Mouse (Mus musculus) yolk sac, embryonic 10.5 days (tissue): Measurements from ENCODE around the gene Olfr688.

Experiments used
- DNase-seq: peaks from one replicate; pipeline ENCODE4 v3.0.0-alpha.2; 2017; ENCODE audit warnings: low spot score

The Olfr688 gene

DNA sequence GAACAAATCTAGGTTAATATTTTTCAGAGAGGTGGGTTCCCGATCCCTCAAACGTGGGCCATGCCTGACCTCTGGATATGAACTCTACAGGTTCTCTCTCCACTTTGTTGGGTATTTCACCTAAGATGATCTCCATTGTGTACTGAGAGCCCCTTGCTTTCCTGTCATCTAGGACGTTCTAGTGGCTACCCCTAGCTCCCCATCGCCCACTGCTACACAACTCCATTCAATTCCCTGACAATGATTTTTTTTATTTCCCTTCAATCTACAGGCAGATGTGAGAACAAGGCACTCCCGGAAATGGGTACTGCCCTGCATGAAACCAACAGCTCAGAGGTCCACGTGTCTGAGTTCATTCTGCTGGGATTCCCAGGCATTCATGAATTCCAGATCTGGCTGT, at the start of gene Olfr688:
Olfr688 (plus strand) TSS at position 301 of the 400 bp plus-strand sequence.
- no peak for DNase-seq

- DNase-seq: no peak
Observed at GRCm38 (mm10) chr7:105247671-105248070, 40.2 kb upstream of the Olfr688 start.

- DNase-seq: no peak
Observed at GRCm38 (mm10) chr7:105248197-105248596, 39.7 kb upstream of the Olfr688 start.

GRCm38 (mm10) chr7:105256656-105257055, 31.2 kb upstream of the Olfr688 start:
- DNase-seq: no peak

DNA sequence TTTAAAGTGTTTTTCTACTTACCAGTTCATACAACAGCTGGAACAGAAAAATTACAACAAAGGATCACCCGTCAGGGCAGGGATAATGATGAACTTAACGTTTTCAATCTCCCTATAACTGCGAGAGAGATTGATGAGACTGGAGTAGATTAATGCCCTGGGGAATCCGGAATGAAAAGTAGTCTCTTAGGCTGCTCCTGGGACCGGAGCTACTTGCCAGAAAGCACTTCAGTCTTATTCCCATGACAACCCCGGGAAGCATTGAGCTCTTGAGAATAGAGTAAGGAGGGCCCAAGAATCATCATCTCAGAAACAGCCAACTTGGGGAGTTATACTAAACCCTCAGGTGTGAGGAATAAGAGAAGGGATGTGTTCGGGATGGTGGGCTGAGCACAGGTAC, 15.5 kb upstream of the Olfr688 start:
- no peak for DNase-seq

- DNase-seq: no peak
Observed at GRCm38 (mm10) chr7:105290051-105290450, 2.2 kb downstream of the Olfr688 start.

- no peak for DNase-seq
Observed at GRCm38 (mm10) chr7:105310865-105311264, 23.0 kb downstream of the Olfr688 start, which contains the start of gene Olfr689. Gene Olfr689, plus strand, starts transcription at chr7:105311165.

- no peak for DNase-seq
Observed at GRCm38 (mm10) chr7:105325302-105325701, 37.4 kb downstream of the Olfr688 start.

- DNase-seq: no peak
Observed at GRCm38 (mm10) chr7:105334004-105334403, 46.1 kb downstream of the Olfr688 start, which contains the start of gene Olfr690. Gene Olfr690, minus strand, starts transcription at chr7:105334104.
